Mouse (Mus musculus) kidney, postnatal 14 days (tissue): ENCODE data around the gene Neto2.
"Not testable (repeated sequence)": the region's sequence is repeated elsewhere in the genome, so short reads cannot be mapped to it uniquely, and the experiment has no call there.

Experiments
- DNase-seq: peaks from one replicate; pipeline ENCODE4 v3.0.0; 2022; ENCODE audit warnings: mixed read lengths

Neto2 gene

DNA sequence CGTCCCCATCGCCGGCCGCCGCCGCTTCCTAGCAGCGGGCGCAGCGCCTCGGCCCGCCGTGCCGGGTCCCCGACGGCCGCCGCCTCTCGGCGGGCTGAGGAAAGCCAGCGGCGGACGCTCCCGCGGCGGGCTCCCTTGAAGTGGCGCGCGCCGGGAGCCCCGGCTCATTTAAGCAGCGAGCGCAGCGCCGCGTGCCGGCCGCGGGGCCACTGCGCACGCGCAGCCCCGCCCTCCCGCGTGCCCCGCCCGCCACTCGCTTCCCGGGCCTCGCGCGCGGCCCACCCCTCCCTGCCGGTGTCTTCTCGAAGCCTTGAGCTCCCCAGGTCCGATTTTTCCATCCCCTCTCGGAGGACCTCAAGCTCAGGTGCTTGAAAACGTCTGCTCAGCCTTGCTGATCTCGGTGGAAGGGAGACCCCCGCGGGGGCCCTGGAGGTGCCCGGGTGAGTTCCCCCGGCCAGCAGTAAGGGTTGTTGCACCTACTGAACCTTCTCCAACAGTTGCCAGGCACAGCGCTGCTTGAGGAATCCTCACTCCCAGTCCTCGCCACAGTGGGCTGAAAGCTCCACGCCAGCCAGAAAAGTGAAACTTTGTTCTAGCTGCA, at the start of gene Neto2:
Gene Neto2 (minus strand): TSS at position 174 of the 601 bp plus-strand sequence.
- DNase-seq: peak; percentile 87

DNA sequence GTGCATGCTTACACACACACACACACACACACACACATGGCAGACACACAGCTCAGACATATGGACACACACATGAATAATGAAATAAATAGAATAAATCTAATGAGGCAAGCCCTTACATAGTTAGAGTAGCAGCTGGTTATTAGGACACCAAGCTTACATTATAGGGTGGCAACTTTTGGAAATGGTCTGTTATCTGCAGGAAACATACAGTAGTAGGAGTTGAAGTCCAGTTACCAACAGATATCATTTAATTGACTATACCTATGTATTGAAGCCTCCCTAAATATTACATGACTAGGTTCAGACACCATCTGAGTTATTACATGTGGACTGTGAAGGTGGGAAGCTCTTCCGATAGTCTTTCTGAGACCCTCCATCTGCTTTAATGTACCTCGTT, 44.3 kb upstream of the Neto2 start:
- no peak for DNase-seq

DNA sequence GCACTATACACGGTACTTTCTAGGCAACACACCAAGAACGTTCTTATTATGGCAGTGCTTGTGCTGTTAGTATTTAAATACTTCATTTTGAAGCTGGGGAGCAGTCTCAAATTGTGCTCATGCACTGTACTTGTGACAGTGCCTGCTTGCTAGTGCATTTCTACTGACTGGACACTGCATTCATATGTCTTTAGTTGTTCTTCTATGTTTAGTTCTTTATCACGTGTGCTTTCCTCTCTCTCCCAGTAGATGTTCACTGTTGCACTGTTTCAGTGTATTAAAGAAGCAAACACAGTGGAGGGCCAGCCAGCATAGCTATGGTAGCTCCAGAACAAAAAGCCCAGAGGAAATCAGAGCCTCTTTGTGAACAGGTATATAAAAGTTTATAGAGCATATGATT, 29.8 kb upstream of the Neto2 start:
- no peak for DNase-seq

DNA sequence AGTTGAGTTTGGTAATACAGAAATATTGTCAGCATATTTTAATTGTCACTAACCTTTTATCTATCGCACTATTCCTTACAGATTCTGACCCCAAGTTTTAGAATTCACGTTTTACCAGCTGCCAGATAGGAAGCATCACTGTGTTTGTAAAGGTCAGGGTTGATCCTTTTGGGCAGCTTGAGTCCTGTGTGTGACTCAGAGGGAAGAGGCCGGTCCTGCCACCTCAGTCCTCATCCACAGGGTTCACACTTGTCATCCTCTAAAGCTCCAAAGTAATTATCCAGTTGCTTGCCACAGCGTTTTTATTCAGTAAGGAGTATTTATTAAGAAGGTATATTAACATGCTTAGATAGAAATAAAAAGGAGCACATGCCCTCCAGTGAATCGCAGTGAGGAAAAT, 16.5 kb upstream of the Neto2 start:
- DNase-seq: no peak

DNA sequence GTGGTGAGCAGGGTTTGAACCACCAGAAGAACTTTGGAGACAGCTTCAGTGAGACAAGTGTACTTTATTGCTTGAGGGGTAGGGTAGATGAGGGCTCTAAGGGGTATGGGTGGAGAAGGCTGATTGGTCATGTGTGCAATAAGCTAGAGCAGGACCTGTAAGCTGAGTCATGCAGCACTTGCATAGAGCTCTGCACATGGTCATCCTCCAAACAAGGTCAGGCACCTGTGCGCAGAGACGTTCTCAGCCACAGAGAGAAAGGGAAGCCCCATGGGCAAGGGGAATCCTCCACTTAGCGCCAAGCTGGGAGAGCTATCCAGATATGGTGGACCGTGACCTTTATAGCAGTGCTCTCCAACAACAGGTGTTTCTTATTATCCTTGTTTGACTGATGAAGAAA, 16.0 kb upstream of the Neto2 start:
- DNase-seq: no peak

DNA sequence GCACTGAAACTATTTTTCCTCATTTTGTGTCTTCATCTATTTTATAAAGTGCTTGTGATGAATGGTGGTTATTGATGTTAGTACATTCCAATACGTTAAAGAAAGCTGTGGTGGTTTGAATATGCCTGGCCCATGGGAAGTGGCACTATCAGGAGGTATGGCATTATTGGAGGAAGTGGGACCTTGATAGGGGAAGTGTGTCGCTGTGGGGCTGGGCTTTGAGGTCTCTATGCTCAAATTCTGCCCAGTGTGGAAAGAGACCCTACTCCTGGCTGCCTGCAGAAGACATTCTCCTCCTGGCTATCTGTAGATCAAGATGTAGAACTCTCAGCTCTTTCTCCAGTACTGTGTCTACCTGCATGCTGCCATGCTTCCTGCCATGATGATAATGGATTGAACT, 6.3 kb upstream of the Neto2 start:
- no peak for DNase-seq

DNA sequence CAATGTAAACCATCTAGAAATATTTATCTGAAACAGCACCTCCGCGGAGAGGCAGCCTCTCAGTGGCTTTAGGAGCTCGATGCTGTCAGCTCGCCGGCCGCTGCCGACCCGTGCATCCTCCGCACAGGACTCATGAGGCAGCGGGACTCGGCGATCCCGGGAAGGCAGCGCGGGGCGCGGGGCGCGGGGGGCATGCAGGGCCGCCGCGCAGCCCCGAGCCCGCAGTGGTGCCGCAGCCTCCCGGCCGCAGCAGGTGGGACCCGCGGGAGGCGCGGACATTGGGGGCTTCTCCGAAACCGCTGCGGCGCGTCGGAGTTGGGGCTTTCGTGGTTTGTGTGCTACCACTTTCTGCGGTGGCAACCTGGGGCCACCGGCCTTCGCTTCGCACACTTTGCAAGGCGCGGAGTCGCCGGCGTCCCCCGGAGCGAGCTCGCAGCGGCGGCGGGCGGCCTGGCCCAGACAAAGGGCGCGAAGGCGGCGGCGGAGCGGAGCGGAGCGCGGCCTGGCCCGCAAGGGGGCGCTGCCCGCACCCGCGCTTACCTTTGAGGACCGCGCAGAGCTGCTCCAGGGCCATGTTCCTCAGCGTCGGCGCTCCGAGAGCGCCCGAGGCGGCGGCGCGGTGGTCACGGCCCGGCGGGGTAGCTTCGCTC, 498 bp downstream of the Neto2 start:
- DNase-seq: peak; percentile 72

DNA sequence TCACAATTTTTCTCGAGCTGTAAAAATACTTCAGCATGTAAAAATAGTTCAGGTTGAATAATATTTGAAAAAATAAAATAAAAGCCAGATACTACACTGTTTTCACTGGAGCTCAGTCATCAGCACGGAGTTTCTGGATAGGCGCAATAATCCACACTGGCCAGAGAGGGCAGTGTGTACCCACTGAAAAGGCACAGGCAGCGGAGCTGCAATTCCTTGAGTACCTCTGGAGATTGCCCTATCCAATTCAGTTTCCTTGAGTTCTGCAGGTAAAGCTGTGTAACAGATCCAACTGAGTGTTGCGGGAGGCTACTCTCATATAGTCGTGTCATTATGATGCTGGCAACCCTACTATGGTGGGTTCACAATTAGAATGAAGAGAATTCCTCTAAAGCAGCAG, 1.7 kb downstream of the Neto2 start:
- peak; percentile 72 for DNase-seq

DNA sequence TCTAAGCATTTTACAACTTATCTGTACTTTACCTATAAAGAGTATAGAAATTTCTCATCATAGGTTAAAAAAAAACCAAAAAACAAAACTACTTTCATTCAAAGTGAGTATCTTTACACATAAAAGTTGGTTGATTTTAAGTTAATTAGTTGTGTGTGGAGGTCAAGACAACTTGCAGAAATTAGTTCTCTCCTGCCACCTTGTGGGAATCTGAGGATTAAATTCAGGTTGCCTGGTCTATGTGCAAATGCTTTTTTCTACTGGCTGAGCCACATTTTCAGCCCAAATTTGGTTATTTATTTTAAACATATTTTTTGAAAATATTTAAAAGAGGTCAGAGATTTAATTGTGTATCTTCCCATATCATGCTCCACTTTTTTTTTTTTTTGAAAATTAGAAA, 35.6 kb downstream of the Neto2 start:
- DNase-seq: peak; percentile 42

DNA sequence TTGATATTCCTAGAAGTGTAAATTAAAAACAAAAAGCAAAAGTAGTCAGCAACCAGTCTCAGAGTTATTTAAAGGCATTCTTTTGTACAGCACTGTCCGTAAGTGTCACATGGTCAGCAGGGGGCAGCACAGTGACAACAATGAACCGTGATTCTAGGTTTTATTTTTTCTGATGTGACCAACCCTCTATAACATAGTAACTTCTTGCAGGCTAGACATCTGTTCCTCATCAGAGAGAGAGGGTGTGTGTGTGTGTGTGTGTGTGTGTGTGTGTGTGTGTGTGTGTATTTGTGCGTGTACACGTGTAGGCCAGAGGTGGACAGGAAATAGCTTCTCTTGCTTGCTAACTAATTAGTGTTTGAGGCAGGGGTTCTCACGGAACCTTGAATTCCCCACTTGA, 38.7 kb downstream of the Neto2 start:
- peak; percentile 55 for DNase-seq

DNA sequence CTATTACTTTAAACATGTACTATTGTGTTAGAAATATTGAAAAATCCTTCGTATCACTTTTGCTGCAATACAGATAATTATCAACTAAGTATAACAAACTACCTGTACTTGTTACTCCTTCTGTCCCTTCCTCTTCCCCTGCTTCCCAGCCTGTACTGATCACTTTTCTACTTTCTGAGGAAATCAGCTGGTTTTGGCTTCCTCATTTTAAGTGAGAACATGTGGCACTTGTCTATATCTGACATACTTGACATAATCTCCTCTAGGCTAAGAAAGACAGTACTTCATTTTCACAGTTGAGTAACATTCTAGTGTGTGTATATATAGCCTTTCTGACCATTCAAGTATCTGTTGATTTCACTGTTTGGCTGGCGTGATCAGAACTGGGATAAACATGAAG, 49.5 kb downstream of the Neto2 start:
- no peak for DNase-seq

DNA sequence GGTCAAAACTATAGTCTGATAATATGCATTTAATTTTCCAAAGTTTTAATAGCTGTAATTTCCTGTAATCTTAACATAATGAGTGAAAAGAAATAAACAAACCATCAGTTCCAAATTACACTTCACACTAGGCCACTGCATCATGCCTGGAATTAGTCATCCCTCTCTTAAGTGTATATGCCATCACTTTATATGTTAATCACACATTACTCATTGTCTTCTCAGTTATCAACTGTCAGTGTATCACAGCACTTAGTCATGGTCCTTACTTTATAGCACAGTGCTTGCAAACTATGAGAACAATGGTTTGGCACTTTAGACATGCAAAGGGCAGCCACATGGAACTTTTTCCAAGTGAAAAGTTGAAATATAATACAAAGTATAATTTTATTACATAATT, 52.2 kb downstream of the Neto2 start:
- no peak for DNase-seq

DNA sequence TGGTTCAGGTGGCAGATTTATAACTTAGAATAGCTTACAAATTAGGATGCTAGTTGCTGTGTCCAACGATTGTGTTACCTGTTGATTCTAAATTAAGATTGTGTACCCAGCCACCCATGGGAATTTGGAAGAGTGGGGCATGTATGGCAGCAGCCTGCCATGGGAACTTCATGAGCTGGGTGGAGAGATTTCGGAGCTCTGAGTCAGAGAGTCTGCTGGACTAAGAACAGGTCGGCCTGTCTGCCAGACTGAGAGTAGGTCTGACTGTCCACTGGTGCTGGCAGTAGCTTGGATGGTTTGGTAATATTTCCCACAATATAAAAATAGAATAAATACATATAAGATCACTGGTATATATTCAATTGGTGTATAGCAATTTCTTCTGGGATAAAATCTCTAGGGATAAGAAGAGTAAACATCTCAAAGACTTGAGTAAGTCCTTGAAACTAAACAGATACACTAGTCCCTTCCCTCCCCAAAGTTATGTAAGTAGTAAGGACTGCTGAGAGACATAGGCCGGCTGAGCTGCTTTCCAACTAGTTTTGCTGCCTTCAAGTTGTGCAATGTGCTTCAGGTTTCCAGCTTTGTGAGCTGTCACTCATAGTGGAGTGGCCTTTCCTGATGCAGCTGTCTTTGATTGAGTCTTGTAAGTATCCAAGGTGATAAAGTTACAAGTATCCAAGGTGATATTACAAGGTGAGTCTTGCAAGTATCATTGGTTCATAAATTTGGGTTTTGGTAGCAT, 55.6 kb downstream of the Neto2 start:
- no peak for DNase-seq

DNA sequence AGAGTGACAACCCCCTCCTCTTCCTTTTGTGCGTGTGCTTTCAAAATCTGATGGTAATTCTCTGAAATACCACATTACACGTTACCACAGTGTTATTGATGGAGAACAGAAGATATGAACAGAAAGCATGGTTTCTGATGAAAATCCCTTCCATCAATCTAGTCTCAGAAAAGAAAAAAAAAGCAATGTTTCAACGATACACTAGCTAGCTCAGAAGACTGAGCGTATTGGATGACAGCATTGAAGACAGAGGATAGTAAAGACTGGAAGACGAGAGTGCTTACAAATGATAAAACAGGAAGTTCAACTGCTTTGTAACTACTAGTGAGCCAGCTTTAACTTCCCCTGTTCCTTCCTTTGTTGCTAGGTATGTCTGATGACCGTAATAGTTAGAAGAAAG, 76.3 kb downstream of the Neto2 start:
- DNase-seq: no peak

DNA sequence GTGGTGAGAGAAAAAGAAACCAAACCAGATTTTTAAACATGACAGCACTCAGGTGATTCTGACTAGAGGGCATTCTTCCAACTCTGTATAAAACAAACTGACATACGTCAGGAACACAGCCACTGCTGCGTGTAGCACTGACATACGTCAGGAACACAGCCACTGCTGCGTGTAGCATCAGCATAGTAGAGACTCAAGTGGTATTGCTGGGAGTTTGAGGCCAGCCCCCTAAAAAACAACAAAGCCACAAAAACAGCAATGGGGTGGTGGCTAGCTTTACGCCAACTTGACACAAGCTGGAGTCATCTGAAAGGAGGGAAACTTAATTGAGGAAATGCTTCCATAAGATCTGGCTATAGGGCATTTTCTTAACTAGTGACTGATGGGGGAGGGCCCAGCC, 77.5 kb downstream of the Neto2 start:
- DNase-seq: no peak

DNA sequence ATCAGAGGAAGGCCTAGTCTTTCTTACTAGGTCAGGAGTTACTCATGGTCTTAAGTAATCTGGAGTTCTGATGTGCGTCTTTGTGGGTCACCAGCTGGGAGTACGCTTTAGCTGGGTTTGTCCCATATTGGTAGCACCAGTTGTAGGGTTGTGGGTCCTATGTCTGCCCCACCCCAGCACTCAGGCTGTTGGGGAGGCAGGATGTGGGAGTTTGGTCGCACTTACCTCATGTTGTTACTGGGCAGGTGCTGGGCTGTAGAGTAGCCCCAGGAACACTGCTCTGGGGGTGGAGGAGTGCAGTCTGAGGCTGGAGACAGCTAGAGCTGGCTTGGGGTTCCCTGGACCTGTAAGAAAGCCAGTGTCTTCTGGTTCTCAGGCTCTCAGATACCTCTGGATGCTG, 81.9 kb downstream of the Neto2 start:
- no peak for DNase-seq

DNA sequence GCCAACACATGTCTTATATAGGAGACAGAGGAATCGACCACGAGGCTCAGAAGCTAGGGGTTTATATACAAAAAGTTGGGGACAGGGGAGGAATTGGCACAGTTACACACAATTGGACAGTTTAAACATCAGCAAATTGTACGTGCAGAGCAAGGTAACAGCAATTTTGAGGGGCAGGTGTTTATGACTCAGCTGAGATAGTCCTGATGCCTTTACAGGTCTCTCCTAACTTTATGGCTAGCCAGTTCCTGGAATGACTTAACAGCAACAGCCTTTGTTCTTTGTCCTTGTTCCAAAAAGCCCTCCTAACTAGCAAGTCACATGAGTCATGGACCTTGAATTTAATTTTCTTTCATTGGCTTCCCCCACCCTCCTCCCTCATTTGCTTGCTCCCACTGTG, 83.6 kb downstream of the Neto2 start:
- DNase-seq: not testable (repeated sequence)

DNA sequence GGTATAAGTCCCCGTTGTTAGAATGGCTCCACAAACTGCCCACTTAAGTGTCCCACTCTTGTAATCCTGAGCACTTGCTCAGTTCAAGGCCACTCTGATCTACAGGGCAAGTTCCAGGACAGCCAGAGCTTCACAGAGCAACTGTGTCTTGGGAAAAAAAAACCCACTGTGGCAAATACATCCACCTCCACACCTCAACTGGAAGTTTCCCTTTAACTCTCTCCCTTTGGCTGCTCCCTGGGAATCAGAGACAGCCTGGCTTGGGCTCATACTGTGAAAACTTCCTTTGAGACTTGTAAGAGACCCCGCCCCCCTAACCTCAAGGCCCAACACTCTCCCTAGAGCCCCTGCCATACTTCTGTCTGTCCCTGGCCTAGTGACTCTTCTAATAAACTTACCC, 91.9 kb downstream of the Neto2 start:
- DNase-seq: no peak

DNA sequence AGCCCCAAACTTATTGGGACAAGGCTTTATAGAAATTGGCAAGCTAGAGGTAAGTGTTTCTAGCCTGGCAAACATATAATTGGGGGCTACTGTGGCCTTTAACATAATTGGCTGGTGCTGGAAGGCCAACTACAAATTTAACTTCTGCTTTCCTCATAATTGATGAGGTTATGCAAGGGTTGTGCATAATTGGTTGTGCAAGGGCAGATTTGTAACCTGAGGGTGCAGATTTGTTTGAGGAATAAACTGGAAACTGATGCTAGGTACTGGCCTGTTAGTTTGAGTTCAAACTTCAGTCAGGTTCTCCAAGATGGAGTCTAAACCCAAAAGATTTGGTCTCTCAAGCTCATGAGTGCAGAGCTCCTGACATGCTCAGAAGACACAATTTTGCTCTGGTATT, 92.9 kb downstream of the Neto2 start:
- DNase-seq: no peak

DNA sequence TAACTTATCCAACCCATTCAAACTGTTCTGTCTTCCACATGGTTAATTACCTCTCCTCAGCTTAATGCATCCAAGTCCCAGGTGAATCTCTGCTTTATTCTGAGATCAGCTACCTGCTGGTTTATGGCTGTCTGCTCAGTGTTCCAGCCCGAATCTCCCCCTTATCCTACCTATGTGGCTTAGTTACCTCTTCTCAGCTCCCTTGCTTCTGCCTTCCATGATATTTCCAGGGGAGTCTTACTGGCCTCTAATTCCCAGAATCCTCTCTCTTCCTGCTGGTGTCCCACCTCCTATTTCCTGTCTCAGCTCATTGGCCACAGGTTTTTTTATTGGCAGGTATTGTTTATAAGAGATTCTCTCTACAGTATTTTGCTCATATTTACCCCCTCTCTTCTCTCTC, 93.8 kb downstream of the Neto2 start:
- no peak for DNase-seq

DNA sequence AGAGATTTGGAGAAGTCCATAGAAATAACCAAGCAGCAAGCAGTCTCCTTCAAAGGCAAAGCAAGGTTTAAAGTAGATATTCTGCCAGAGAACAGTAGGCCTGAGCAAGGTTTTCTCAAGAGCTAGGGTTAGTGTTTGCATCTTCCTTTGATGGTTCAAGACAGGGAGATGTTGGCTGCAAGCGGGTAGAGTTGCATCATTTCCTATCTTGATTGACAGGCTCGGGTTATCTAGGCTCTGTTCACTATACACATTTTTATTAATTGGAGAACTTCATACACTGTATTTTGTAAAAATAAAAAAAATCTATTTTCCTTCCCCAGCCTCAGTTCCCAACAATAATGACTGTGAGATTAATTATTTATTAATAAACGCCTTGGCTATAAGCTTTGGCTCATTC, 94.2 kb downstream of the Neto2 start:
- no peak for DNase-seq

DNA sequence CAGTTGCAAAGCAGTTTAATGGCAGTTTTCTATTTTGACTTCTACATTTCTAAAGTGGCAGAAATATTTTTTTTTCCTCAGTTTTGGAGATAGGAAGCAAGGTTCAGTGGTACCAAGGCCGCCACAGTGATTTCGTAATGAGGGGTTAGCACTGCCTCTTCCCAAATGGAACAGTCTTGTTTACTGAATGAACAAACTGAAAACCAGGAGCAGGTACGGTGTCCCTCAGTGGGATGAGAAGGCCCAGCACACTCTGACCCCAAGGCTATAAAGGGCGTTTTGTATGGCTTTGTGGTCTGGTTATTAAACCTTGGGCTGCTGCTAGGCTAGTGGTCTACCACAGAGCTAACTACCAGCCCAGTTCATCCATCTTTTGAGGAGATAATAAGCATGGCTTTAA, 96.5 kb downstream of the Neto2 start:
- no peak for DNase-seq

DNA sequence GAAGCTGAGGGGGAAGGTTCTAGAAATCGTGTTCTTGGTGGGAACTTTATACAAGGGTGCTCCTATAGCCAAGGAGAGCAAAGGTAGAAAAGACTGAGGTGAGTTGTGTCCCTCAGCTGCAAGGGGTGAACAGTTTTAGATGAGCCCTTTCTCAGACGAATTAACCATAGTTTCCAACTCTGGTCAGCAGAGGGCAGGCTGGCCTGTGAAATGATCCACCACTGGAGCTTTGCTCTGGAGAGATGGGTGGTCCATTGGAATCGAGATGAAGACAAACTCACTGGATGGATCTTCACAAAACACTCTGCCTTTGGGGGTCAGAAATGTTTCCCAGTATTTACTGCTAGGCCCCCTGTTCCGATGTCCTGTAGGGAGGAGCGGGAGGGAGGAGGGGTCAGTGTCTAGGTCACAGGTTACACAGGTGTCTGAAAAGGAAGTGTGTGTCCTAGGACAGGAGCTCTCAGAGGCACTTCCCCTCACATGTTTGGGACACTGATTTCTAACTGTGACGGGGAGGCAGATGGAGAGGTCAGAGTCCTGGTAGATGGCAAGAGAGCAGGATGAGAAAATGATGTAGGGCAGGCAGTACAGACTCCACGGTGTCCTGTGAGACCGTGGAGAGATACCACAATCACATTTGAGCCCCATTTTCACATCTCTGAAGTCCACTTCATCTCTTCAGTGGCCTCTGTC, 97.4 kb downstream of the Neto2 start:
- DNase-seq: peak; percentile 56

DNA sequence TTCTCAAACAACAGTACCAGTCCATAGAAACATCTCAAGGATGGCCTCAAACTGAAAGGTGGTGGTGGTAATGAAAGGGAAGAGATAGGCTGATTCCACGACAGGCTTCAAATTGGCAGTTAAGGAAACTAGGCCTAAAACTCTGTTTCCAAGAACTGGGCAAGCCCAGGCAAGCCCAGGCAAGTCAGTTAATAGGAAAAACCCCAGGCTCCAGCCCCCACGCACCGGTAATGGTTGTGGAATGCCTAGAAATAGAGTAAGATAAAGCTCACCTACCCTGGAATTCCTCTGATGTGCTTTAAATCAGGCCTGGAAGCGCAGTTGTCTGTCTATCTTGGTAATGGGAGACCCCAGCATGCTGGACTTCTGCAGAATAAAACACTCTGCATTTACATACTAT, 98.0 kb downstream of the Neto2 start:
- DNase-seq: no peak
